Mouse (Mus musculus) G1E (cell line): ENCODE results near the gene Pltp.

ENCODE experiments used
- CTCF ChIP-seq: IDR thresholded peaks from 2 replicates; pipeline ENCODE4 v1.5.1; 2012; ENCODE audit warnings: low read depth, low read length, inconsistent platforms, mixed read lengths
- GATA1 ChIP-seq: IDR thresholded peaks from 2 replicates; pipeline ENCODE4 v1.6.1; 2012; ENCODE audit warnings: borderline replicate concordance, low read length, inconsistent platforms, mixed read lengths
- TAL1 ChIP-seq: conservative IDR thresholded peaks from 2 replicates; pipeline ENCODE4 v1.6.1; 2012; ENCODE audit warnings: low read depth, low read length, inconsistent platforms, mixed read lengths

- TF ChIP-seq CTCF (no peak), TAL1 (no peak), GATA1 (no peak)
Observed at GRCm38 (mm10) chr2:164857101-164857821, at the start of gene Pltp.
